Mouse (Mus musculus) kidney, postnatal 10 days (tissue): ENCODE data around the gene Acot8.

Experiments used
- DNase-seq: peaks from one replicate; pipeline ENCODE4 v3.0.0; 2021; ENCODE audit warnings: mixed read lengths

The Acot8 gene

GRCm38 (mm10) chr2:164804533-164805331 lies at the start of gene Acot8, which contains the start of gene Zswim3:
Acot8 (minus strand) TSS chr2:164804882.
Zswim3 (plus strand) TSS chr2:164805098.
- peak; percentile 98 for DNase-seq

GRCm38 (mm10) chr2:164850061-164850460 lies 45.4 kb upstream of the Acot8 start:
- DNase-seq, result no peak

DNA sequence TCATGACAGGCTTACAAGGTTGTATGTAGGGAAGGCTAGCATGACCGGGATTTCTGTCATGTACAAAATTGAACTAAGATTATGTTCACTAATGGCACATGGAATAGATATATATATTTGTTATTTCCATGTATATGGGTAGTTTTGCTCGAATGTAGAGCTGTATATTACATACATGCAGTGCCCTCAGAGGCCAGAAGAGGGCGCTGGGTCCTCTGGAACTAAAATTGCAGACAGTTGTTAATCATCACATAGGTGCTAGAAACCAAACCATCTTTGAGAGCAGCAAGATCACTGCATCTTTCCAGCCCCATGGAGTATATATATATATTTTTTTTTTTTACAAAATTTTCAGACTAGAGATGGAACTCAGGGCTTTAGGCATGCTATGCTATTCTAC lies 41.1 kb upstream of the Acot8 start:
- DNase-seq, result no peak

DNA sequence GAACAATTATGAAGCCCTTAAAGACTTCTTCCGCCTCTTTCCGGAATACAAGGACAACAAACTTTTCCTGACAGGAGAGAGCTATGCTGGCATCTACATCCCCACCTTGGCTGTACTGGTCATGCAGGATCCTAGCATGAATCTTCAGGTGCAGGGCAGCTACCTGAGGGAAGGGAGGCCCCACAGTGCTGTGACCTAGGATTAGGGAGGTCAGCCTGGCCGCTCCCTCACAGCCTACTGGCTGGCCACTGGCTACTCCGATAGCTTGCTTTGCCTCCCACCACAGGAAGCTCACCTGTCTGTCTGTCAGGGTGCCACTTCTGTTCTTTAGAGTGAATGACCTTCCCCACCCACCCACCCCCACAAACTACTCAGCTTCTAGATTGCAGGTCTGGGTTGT lies 30.5 kb upstream of the Acot8 start:
- no peak for DNase-seq

DNA sequence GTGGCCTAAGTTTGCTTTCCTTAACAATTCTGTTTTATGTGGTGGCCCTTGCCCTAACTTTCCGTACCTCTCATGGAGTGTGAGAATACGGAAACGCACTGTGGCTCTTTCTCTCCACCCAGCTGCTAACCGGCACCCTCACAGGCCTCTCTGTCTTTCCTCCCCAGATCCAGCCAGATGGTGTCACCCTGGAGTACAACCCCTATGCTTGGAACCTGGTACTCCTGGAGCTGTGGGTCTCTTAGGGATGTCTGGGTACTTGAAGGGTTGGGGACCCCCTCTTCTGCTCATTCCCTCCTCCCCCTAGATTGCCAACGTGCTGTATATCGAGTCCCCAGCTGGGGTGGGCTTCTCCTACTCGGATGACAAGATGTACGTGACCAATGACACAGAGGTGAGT lies 29.8 kb upstream of the Acot8 start:
- DNase-seq, result peak; percentile 47

- peak; percentile 97 for DNase-seq
Measured at GRCm38 (mm10) chr2:164833314-164833959, 28.8 kb upstream of the Acot8 start, which contains the start of gene Neurl2. Neurl2 (minus strand) TSS chr2:164833456.

- peak; percentile 87 for DNase-seq
Measured at GRCm38 (mm10) chr2:164832748-164833301, 28.1 kb upstream of the Acot8 start, which contains the start of gene Ctsa. Ctsa (plus strand) TSS chr2:164832873.

GRCm38 (mm10) chr2:164832032-164832747 lies 27.5 kb upstream of the Acot8 start:
- DNase-seq, result no peak

GRCm38 (mm10) chr2:164831029-164831428 lies 26.3 kb upstream of the Acot8 start:
- peak; percentile 47 for DNase-seq

DNA sequence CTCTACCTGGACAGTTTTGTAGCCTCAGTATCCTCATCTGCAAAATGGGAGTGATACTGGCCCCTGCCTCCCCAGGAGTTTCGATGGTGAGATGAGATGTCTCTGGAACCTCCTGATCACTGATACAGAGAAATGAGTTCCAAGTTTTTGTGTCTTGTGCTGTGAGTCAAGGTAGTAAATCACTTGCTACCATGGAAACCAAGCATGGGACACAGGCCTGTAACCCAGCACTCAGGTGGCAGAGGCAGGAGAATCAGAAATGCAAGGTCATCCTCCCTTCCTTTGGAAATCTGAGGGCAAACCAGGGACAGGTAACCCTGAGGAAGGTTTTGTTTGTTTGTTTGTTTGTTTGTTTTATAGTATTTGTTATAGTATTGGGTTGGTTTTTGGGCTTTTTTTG lies 24.4 kb upstream of the Acot8 start:
- DNase-seq, result no peak

GRCm38 (mm10) chr2:164828437-164828836 lies 23.8 kb upstream of the Acot8 start, which contains the start of gene Spata25:
Spata25 (minus strand) TSS chr2:164828537.
- DNase-seq, result no peak

DNA sequence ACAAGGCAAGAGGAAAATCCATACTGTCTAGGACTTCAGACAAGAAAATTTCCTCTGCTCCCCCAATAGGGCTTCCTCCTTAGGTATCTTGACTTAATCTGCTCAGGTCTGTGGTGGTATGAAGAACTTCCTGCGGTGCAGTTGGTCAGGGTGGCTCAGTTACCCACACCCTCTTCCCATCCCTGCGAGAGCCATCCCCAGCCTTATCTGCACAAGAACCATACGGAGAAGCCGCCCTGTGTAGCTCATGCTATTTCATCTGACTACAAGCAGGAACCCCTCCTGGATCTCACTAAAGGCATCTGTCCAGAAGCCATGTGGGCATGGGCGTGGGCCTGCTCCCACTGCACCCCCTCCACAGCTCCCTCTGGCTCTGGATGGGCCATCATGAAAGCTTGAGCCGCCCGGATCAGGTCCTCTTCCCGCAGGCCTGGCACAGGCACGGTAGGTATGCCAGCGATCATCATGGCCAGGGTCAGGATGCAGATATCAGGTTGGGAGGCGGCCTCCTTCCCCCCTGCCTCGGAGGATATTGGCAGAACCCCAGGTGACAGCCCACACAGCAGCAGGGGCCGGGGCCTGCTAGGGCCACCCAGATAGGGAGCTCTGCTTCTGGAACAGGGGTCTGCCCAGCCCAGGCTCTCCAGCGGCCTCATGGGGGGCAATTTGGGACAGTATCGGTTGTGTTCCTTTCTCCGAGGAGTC lies 22.6 kb upstream of the Acot8 start:
- DNase-seq, result no peak

DNA sequence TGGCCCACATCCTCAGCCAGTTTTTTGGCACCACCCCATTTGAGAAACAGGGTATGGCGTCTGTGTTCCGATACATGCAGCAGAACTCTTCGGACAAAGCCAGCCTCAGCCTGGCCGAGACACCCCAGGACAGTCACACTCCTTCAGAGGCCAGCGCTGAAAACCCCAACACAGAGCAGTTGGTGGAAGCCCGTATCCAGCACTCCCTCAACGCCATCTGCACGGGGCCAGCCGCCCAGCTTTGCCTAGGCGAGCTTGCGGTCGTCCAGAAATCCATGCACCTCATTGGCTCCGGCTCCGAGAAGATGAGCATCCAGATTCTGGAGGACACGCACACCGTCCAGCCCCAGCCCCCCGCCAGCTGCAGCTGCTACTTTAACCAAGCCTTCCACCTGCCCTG lies 20.8 kb upstream of the Acot8 start:
- DNase-seq, result no peak

GRCm38 (mm10) chr2:164823969-164824368 lies 19.3 kb upstream of the Acot8 start:
- no peak for DNase-seq

GRCm38 (mm10) chr2:164823181-164823585 lies 18.5 kb upstream of the Acot8 start:
- peak; percentile 33 for DNase-seq

GRCm38 (mm10) chr2:164822636-164823165 lies 18.0 kb upstream of the Acot8 start, which contains the start of gene Zswim1:
Zswim1 (plus strand) TSS chr2:164822686.
- peak; percentile 100 for DNase-seq

DNA sequence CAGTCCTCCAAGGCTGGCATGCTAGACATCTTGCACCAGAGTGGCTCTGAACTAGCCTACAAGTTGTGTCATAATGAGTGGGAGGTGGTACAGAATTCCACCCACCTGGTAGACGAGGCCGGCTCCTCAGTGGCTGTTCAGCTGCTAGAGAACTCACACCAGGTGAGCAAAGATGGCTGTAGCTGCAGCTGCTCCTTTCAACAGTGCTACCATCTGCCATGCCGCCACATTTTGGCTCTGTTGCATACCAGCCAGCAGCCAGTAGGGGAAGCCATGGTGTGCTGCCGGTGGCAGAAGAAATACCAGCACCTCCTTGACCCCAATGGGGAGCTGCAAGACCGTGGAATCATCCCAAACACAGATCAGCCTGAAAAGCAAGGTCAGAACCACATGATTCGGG lies 16.4 kb upstream of the Acot8 start:
- DNase-seq, result no peak

GRCm38 (mm10) chr2:164817703-164818102 lies 13.0 kb upstream of the Acot8 start:
- no peak for DNase-seq

DNA sequence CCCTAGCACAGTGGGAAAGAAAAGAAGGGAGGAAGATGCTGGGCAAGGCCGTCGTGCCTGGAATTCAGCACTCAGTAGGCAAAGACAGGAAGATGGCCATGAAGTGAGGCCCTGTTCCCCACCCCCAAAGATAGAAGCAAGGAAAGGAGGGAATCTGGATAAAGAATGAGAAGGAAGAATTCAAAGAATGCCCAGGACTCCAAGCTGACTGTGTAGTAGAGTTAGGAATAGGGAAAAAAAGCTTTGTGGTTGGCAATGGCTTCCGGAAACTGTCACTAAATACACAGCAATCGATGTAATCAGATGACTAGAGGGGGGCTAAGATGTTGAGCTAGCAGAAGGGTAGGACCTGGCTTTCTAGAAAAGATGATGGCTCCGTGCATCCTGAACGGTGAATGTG lies 12.5 kb upstream of the Acot8 start:
- no peak for DNase-seq

GRCm38 (mm10) chr2:164815821-164816220 lies 11.1 kb upstream of the Acot8 start:
- no peak for DNase-seq

- no peak for DNase-seq
Measured at GRCm38 (mm10) chr2:164815348-164815747, 10.7 kb upstream of the Acot8 start.

DNA sequence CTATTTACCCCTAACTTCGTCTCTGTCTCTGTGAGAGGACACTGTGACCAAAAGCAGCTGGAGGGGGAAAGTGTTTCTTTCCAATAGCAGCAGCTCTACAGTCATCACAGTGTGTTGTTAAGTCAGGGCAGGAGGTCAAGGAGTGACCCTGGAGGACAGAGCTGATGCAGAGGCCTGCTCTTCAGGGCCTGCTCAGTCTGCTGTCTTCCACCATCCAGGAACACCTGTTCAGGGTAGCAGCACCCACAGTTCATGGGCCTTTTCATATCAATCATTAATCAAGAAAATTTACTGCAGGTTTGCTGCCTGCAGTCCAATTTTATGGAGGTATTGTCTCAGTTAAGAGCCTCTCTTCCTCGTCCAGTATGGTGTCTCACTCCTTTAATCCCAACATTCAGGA lies 8.9 kb upstream of the Acot8 start:
- DNase-seq, result no peak
